ENCODE assay signal across 25 mouse cellular contexts in genomic region chr11:108301796-108302490, GRCm38 (mm10). TPM values are rescaled to one million over a fixed set of nuclear protein-coding genes. Genes with fewer than 3 reads are reported as not detected.
DNase-seq lines count a peak whose midpoint lies in the region; ATAC-seq and TF ChIP-seq lines count a peak whose summit lies in the region.
"Had no signal": no experiment of that assay in that cellular context is flagged by ENCODE, and none has a peak within 500 bp of the region (broad histone marks: within the 10 kb centered on the region; RNA-seq: fewer than 3 reads in every experiment).

No protein-coding gene starts in this region.

- no peaks in the 10 kb centered on the region for H3K9me3 ChIP-seq in embryonic facial prominence, embryonic 11.5 days (replicated peaks; ENCODE audit: control insufficient read depth, low read length)
- H3K9me3 ChIP-seq in embryonic facial prominence, embryonic 10.5 days, result no peaks in the 10 kb centered on the region
- H3K9me3 ChIP-seq in kidney, embryonic 14.5 days (ENCODE audit: control insufficient read depth, low read length), result no peaks in the 10 kb centered on the region
- no peaks in the 10 kb centered on the region for H3K9me3 ChIP-seq in limb, embryonic 13.5 days
- H3K9me3 ChIP-seq in limb, embryonic 10.5 days (replicated peaks), result no peaks in the 10 kb centered on the region
- no peaks in the 10 kb centered on the region for H3K9me3 ChIP-seq in limb, embryonic 14.5 days (ENCODE audit: control insufficient read depth, low read length)
- H3K9me3 ChIP-seq: embryonic facial prominence, embryonic 13.5 days; forebrain, embryonic 12.5 days; heart, embryonic 15.5 days; hindbrain, embryonic 13.5 days had no signal

- no peak overlapping the region for H3K4me2 ChIP-seq in embryonic facial prominence, embryonic 11.5 days (ENCODE audit: low read depth, low read length)
- H3K4me2 ChIP-seq in kidney, embryonic 14.5 days (replicated peaks; ENCODE audit: low read depth, low read length), result no peak overlapping the region
- no peak overlapping the region for H3K4me2 ChIP-seq in limb, embryonic 13.5 days (replicated peaks)
- H3K4me2 ChIP-seq in limb, embryonic 14.5 days (replicated peaks; ENCODE audit: low read depth, low read length, severe bottlenecking), result no peak overlapping the region
- H3K4me2 ChIP-seq: embryonic facial prominence, embryonic 13.5 days; forebrain, embryonic 12.5 days; heart, embryonic 11.5 days; heart, embryonic 15.5 days; hindbrain, embryonic 13.5 days had no signal

- peak; percentile 27 for DNase-seq in embryonic facial prominence, embryonic 11.5 days (ENCODE audit: low spot score)
- no peak for DNase-seq in embryonic facial prominence, embryonic 10.5 days (ENCODE audit: low spot score)
- DNase-seq in kidney, postnatal 25 days, result no peak
- DNase-seq in limb, embryonic 10.5 days (ENCODE audit: low spot score), result no peak
- no peak for DNase-seq in limb, embryonic 14.5 days (ENCODE audit: low spot score)
- no peak for DNase-seq in lung, postnatal 10 days
- DNase-seq: adrenal gland, postnatal 10 days; B cell, adult 2 months; cerebellum, adult 11 months; cerebellum, adult 8-10 months; cerebellum, postnatal 14 days; embryo, embryonic 11 days; heart, adult 2 months; heart, postnatal 14 days had no signal

- TF ChIP-seq POLR2A in limb, embryonic 14.5 days (IDR thresholded peaks at IDR 0.05; ENCODE audit: borderline replicate concordance, extremely low read depth, insufficient read depth, insufficient read length), result no peak

- H3K27ac ChIP-seq in embryonic facial prominence, embryonic 11.5 days (replicated peaks; ENCODE audit: low read depth, low read length), result no peak overlapping the region
- no peak overlapping the region for H3K27ac ChIP-seq in embryonic facial prominence, embryonic 10.5 days (replicated peaks)
- no peak overlapping the region for H3K27ac ChIP-seq in kidney, embryonic 14.5 days (ENCODE audit: low read depth, low read length)
- no peak overlapping the region for H3K27ac ChIP-seq in limb, embryonic 13.5 days
- H3K27ac ChIP-seq in limb, embryonic 10.5 days, result no peak overlapping the region
- 0 out of 2 replicates have a peak overlapping the region, but pooled peaks have one; percentile 21 for H3K27ac ChIP-seq in limb, embryonic 14.5 days (replicated peaks; ENCODE audit: low read depth, low read length)
- H3K27ac ChIP-seq: embryonic facial prominence, embryonic 13.5 days; forebrain, embryonic 12.5 days; heart, adult 2 months; heart, embryonic 15.5 days; hindbrain, embryonic 13.5 days; hindbrain, postnatal 0 days had no signal

- H3K4me3 ChIP-seq in embryonic facial prominence, embryonic 11.5 days (ENCODE audit: low read depth, low read length), result no peak overlapping the region
- no peak overlapping the region for H3K4me3 ChIP-seq in embryonic facial prominence, embryonic 10.5 days
- no peak overlapping the region for H3K4me3 ChIP-seq in kidney, embryonic 14.5 days (ENCODE audit: low read length)
- H3K4me3 ChIP-seq in limb, embryonic 13.5 days, result no peak overlapping the region
- no peak overlapping the region for H3K4me3 ChIP-seq in limb, embryonic 10.5 days
- H3K4me3 ChIP-seq in limb, embryonic 14.5 days (replicated peaks; ENCODE audit: low read length), result no peak overlapping the region
- H3K4me3 ChIP-seq: embryonic facial prominence, embryonic 13.5 days; forebrain, embryonic 12.5 days; heart, adult 2 months; heart, embryonic 15.5 days; hindbrain, embryonic 13.5 days had no signal

- no peaks in the 10 kb centered on the region for H3K27me3 ChIP-seq in embryonic facial prominence, embryonic 11.5 days (ENCODE audit: control insufficient read depth, insufficient read depth, low read length)
- 0 out of 2 replicates have a peak, but pooled peaks cover 6% of the 10 kb centered on the region for H3K27me3 ChIP-seq in embryonic facial prominence, embryonic 10.5 days (replicated peaks; ENCODE audit: low read depth, poor library complexity, severe bottlenecking)
- H3K27me3 ChIP-seq in kidney, embryonic 14.5 days (ENCODE audit: control insufficient read depth, insufficient read depth, low read length), result no peaks in the 10 kb centered on the region
- no peaks in the 10 kb centered on the region for H3K27me3 ChIP-seq in limb, embryonic 13.5 days
- H3K27me3 ChIP-seq in limb, embryonic 10.5 days (ENCODE audit: low read depth, poor library complexity, severe bottlenecking), result no peaks in the 10 kb centered on the region
- no peaks in the 10 kb centered on the region for H3K27me3 ChIP-seq in limb, embryonic 14.5 days (ENCODE audit: control insufficient read depth, insufficient read depth, low read length)
- H3K27me3 ChIP-seq: embryonic facial prominence, embryonic 13.5 days; forebrain, embryonic 12.5 days; heart, embryonic 15.5 days; hindbrain, embryonic 13.5 days had no signal

- no peak for ATAC-seq in embryonic facial prominence, embryonic 11.5 days (replicated peaks; ENCODE audit: insufficient number of reproducible peaks, low FRiP score, low TSS enrichment, low read depth)
- ATAC-seq in kidney, embryonic 14.5 days (ENCODE audit: low FRiP score, low TSS enrichment), result peak; percentile 59
- peak; percentile 10; the same call in 1 of the 2 replicates for ATAC-seq in limb, embryonic 13.5 days (ENCODE audit: low FRiP score, low read depth)
- ATAC-seq in limb, embryonic 14.5 days (ENCODE audit: low FRiP score, low read depth), result no peak
- ATAC-seq: CD4-positive, CD25-positive, alpha-beta regulatory T cell, adult 4 months; forebrain, embryonic 16.5 days; hindbrain, postnatal 0 days had no signal

- WGBS in embryonic facial prominence, embryonic 11.5 days, result 55% methylated on average over 10 of the region's 10 CpGs
- WGBS in embryonic facial prominence, embryonic 10.5 days, result 67% methylated on average over 10 of the region's 10 CpGs
- WGBS in kidney, embryonic 14.5 days, result 36% methylated on average over 10 of the region's 10 CpGs
- 35% methylated on average over 10 of the region's 10 CpGs for WGBS in limb, embryonic 13.5 days
- WGBS in limb, embryonic 10.5 days, result 74% methylated on average over 10 of the region's 10 CpGs
- 44% methylated on average over 10 of the region's 10 CpGs for WGBS in limb, embryonic 14.5 days

- no peak overlapping the region for H3K9ac ChIP-seq in embryonic facial prominence, embryonic 11.5 days (replicated peaks; ENCODE audit: low read length)
- H3K9ac ChIP-seq in kidney, embryonic 14.5 days (ENCODE audit: low read depth, low read length), result no peak overlapping the region
- no peak overlapping the region for H3K9ac ChIP-seq in limb, embryonic 13.5 days
- H3K9ac ChIP-seq in limb, embryonic 14.5 days (ENCODE audit: low read depth, low read length, severe bottlenecking), result no peak overlapping the region
- H3K9ac ChIP-seq: embryonic facial prominence, embryonic 13.5 days; forebrain, embryonic 12.5 days; heart, embryonic 15.5 days; hindbrain, embryonic 13.5 days had no signal

- no peaks in the 10 kb centered on the region for H3K4me1 ChIP-seq in embryonic facial prominence, embryonic 11.5 days (ENCODE audit: control insufficient read depth, insufficient read depth, low read length)
- peaks cover 24% of the 10 kb centered on the region for H3K4me1 ChIP-seq in embryonic facial prominence, embryonic 10.5 days
- H3K4me1 ChIP-seq in kidney, embryonic 14.5 days (ENCODE audit: control insufficient read depth, insufficient read depth, low read length), result peaks cover 23% of the 10 kb centered on the region
- H3K4me1 ChIP-seq in limb, embryonic 13.5 days, result peaks cover 43% of the 10 kb centered on the region
- H3K4me1 ChIP-seq in limb, embryonic 10.5 days, result peaks cover 27% of the 10 kb centered on the region
- H3K4me1 ChIP-seq in limb, embryonic 14.5 days (ENCODE audit: control insufficient read depth, insufficient read depth, low read length), result peaks cover 32% of the 10 kb centered on the region

- no peaks in the 10 kb centered on the region for H3K36me3 ChIP-seq in embryonic facial prominence, embryonic 11.5 days (replicated peaks; ENCODE audit: control insufficient read depth, insufficient read depth, low read depth, low read length)
- H3K36me3 ChIP-seq in embryonic facial prominence, embryonic 10.5 days (replicated peaks), result no peaks in the 10 kb centered on the region
- H3K36me3 ChIP-seq in kidney, embryonic 14.5 days (ENCODE audit: control insufficient read depth, insufficient read depth, low read length), result no peaks in the 10 kb centered on the region
- H3K36me3 ChIP-seq in limb, embryonic 13.5 days, result no peaks in the 10 kb centered on the region
- no peaks in the 10 kb centered on the region for H3K36me3 ChIP-seq in limb, embryonic 10.5 days
- H3K36me3 ChIP-seq in limb, embryonic 14.5 days (ENCODE audit: control insufficient read depth, insufficient read depth, low read length), result no peaks in the 10 kb centered on the region
- H3K36me3 ChIP-seq: embryonic facial prominence, embryonic 13.5 days; forebrain, embryonic 12.5 days; G1E; heart, embryonic 15.5 days; hindbrain, embryonic 13.5 days had no signal

RNA-seq across cellular contexts. Expression of gene Apoh, which starts 41.2 kb away (rescaled TPM):
- 0.17 TPM in 1 of 2 replicates, not detected in the other for polyA plus RNA-seq in embryonic facial prominence, embryonic 11.5 days (2014; fragmentation: Nextera tagmentation; extraction: Ambion mirVana)
- polyA plus RNA-seq in embryonic facial prominence, embryonic 10.5 days (2016; fragmentation: Nextera tagmentation; extraction: Ambion mirVana), result not detected in 2 replicates
- polyA plus RNA-seq in kidney, embryonic 14.5 days (2014; fragmentation: Nextera tagmentation; extraction: Ambion mirVana), result not detected in 2 replicates
- polyA plus RNA-seq in limb, embryonic 13.5 days (2015; fragmentation: Nextera tagmentation; extraction: Ambion mirVana), result not detected in 2 replicates
- not detected in 2 replicates for polyA plus RNA-seq in limb, embryonic 10.5 days (2016; fragmentation: Nextera tagmentation; extraction: Ambion mirVana)
- polyA plus RNA-seq in limb, embryonic 14.5 days (2012; rRNA removed), result 0.35 and 1.6 TPM in 2 replicates
- polyA plus RNA-seq in limb, embryonic 14.5 days (2014; fragmentation: Nextera tagmentation; extraction: Ambion mirVana), result not detected in 2 replicates
- polyA plus RNA-seq: CD4-positive, CD25-positive, alpha-beta regulatory T cell, adult 4 months; forebrain, embryonic 12.5 days; G1E had no signal

RNA-seq across cellular contexts. Expression of gene Prkca, which starts 41.8 kb away (rescaled TPM):
- polyA plus RNA-seq in embryonic facial prominence, embryonic 11.5 days (2014; fragmentation: Nextera tagmentation; extraction: Ambion mirVana), result 4.8 and 7.4 TPM in 2 replicates
- 3.4 TPM in 2 replicates for polyA plus RNA-seq in embryonic facial prominence, embryonic 10.5 days (2016; fragmentation: Nextera tagmentation; extraction: Ambion mirVana)
- polyA plus RNA-seq in kidney, embryonic 14.5 days (2014; fragmentation: Nextera tagmentation; extraction: Ambion mirVana), result 6.7 and 10.9 TPM in 2 replicates
- polyA plus RNA-seq in limb, embryonic 13.5 days (2015; fragmentation: Nextera tagmentation; extraction: Ambion mirVana), result 5.6 and 7.2 TPM in 2 replicates
- 2.5 and 3.7 TPM in 2 replicates for polyA plus RNA-seq in limb, embryonic 10.5 days (2016; fragmentation: Nextera tagmentation; extraction: Ambion mirVana)
- 9.7 and 16.3 TPM in 2 replicates for polyA plus RNA-seq in limb, embryonic 14.5 days (2012; rRNA removed)
- polyA plus RNA-seq in limb, embryonic 14.5 days (2014; fragmentation: Nextera tagmentation; extraction: Ambion mirVana), result 9.0 and 10.0 TPM in 2 replicates
- polyA plus RNA-seq: G1E had no signal

Comparison
In these comparisons a context has a peak if more than half of its experiments do, and no peak if none do; other contexts are left out.
1. ATAC-seq: peak in kidney, embryonic 14.5 days (single experiment) and limb, embryonic 13.5 days (single experiment); none in embryonic facial prominence, embryonic 11.5 days (single experiment) and limb, embryonic 14.5 days (single experiment).